Mouse (Mus musculus) testis, adult 2 months (tissue): ENCODE measurements around the gene Plcd1.

Experiments
- CTCF ChIP-seq: fragments of 200-500 bp; IDR thresholded peaks from 2 replicates; pipeline ENCODE4 v1.5.1; 2012; ENCODE audit warnings: low read depth, mild to moderate bottlenecking, inconsistent platforms, low read length, moderate library complexity; ENCODE audit not compliant: control insufficient read depth, insufficient read depth, insufficient replicate concordance
- POLR2A ChIP-seq: fragments of 200-500 bp; IDR thresholded peaks from 2 replicates; pipeline ENCODE4 v1.6.1; 2012; ENCODE audit warnings: low read depth, mild to moderate bottlenecking, inconsistent platforms, low read length, moderate library complexity; ENCODE audit not compliant: control insufficient read depth

GRCm38 (mm10) chr9:119031038-119031437 is 62.3 kb downstream of the Plcd1 start:
- TF ChIP-seq CTCF (no peak), POLR2A (no peak)
